Mouse (Mus musculus) hindbrain, postnatal 0 days (tissue): Measurements from ENCODE around the gene Arntl2. TPM values are rescaled to one million over a fixed set of nuclear protein-coding genes. Genes with fewer than 3 reads are reported as not detected.
A peak's percentile ranks its signal among the peaks of the same experiment; 100 is the strongest.
"Not testable (repeated sequence)": the region's sequence is repeated elsewhere in the genome, so short reads cannot be mapped to it uniquely, and the experiment has no call there.

Experiments
- ATAC-seq: fragments of 200-750 bp; cut with Nextera tagmentation; 2 replicates; pipeline ENCODE4 v1.8.0; 2017; ENCODE audit warnings: mild to moderate bottlenecking, moderate TSS enrichment, moderate library complexity
- DNase-seq: peaks from one replicate; pipeline ENCODE4 v3.0.0-alpha.2; 2015; ENCODE audit warnings: low spot score
- H3K27ac ChIP-seq: fragments of 300-500 bp; sonication (generic); 2 replicates; pipeline ENCODE4 v1.5.1; 2014; ENCODE audit warnings: mild to moderate bottlenecking
- H3K27me3 ChIP-seq: fragments of 300-500 bp; sonication (generic); 2 replicates; pipeline ENCODE4 v1.6.1; 2014; ENCODE audit warnings: low read length, mixed read lengths; ENCODE audit not compliant: insufficient read depth
- H3K36me3 ChIP-seq: fragments of 300-500 bp; sonication (generic); 2 replicates; pipeline ENCODE4 v1.6.1; 2014; ENCODE audit warnings: low read length, mixed read lengths; ENCODE audit not compliant: insufficient read depth
- H3K4me1 ChIP-seq: fragments of 300-500 bp; sonication (generic); 2 replicates; pipeline ENCODE4 v1.6.1; 2014; ENCODE audit warnings: antibody characterized with exemption, low read length, mixed read lengths; ENCODE audit not compliant: insufficient read depth
- H3K4me2 ChIP-seq: fragments of 300-500 bp; sonication (generic); 2 replicates; pipeline ENCODE4 v1.6.1; 2014; ENCODE audit warnings: low read depth, mild to moderate bottlenecking, low read length, moderate library complexity, mixed read lengths
- H3K4me3 ChIP-seq: fragments of 300-500 bp; sonication (generic); 2 replicates; pipeline ENCODE4 v1.5.1; 2014; ENCODE audit warnings: low read length
- H3K9ac ChIP-seq: fragments of 300-500 bp; sonication (generic); replicated peaks from 2 replicates; pipeline ENCODE4 v1.6.1; 2014; ENCODE audit warnings: mild to moderate bottlenecking, low read length, moderate library complexity, mixed read lengths
- H3K9me3 ChIP-seq: fragments of 300-500 bp; sonication (generic); 2 replicates; pipeline ENCODE4 v1.6.1; 2016; ENCODE audit warnings: low read length, mixed read lengths
- CTCF ChIP-seq: IDR thresholded peaks from 2 replicates; pipeline ENCODE4 v1.5.1; 2016; ENCODE audit warnings: antibody characterized with exemption, control low read depth, low read depth
- WGBS: fragments of 180-500 bp; shearing (Covaris S2); extraction: QIAGEN DNeasy Blood & Tissue Kit; methylation state at CpG from one replicate; pipeline ENCODE4 v1.1.7; 2014; 5-methylcytosine and 5-hydroxymethylcytosine counted together
- polyA plus RNA-seq: library from polyadenylated mRNA; unstranded; fragments of >200 nt; fragmentation: Nextera tagmentation; extraction: Ambion mirVana; gene quantifications from 2 replicates; pipeline ENCODE4 v1.2.1, GENCODE M21; 2015
- total RNA-seq: library from RNA; depleted of rRNA; stranded (reverse); fragments of >200 nt; gene quantifications from 2 replicates; pipeline ENCODE4 v1.2.3, GENCODE M21; 2014

Gene Arntl2
- total and polyA plus RNA-seq, 2 experiments from 2014 or later, result 3.9 to 4.1 TPM

GRCm38 (mm10) chr6:146855185-146855584, 59.3 kb downstream of the Arntl2 start:
- Histone ChIP-seq H3K27me3 (no peaks in the 10 kb centered on the region), H3K4me3 (no peak overlapping the region), H3K9ac (no peak overlapping the region), H3K4me2 (no peak overlapping the region), H3K36me3 (no peaks in the 10 kb centered on the region), H3K9me3 (no peaks in the 10 kb centered on the region), H3K27ac (no peak overlapping the region), H3K4me1 (no peaks in the 10 kb centered on the region)
- WGBS, result 92% methylated on average over 9 of the region's 9 CpGs
- ATAC-seq, result no peak
- no peak for TF ChIP-seq CTCF
- DNase-seq, result no peak

- Histone ChIP-seq H3K4me2 (no peak overlapping the region), H3K27ac (no peak overlapping the region), H3K4me3 (no peak overlapping the region), H3K36me3 (no peaks in the 10 kb centered on the region), H3K27me3 (no peaks in the 10 kb centered on the region), H3K9me3 (no peaks in the 10 kb centered on the region), H3K9ac (no peak overlapping the region), H3K4me1 (no peaks in the 10 kb centered on the region)
- 86% methylated on average over 2 of the region's 2 CpGs for WGBS
- DNase-seq (no peak), ATAC-seq (no peak)
- no peak for TF ChIP-seq CTCF
Measured at GRCm38 (mm10) chr6:146857386-146857785, 61.5 kb downstream of the Arntl2 start.

GRCm38 (mm10) chr6:146863154-146863553, 67.3 kb downstream of the Arntl2 start:
- Histone ChIP-seq H3K36me3 (no peaks in the 10 kb centered on the region), H3K4me2 (no peak overlapping the region), H3K9me3 (no peaks in the 10 kb centered on the region), H3K4me1 (no peaks in the 10 kb centered on the region), H3K9ac (no peak overlapping the region), H3K27me3 (no peaks in the 10 kb centered on the region), H3K27ac (no peak overlapping the region), H3K4me3 (no peak overlapping the region)
- 96% methylated on average over 2 of the region's 2 CpGs for WGBS
- no peak for DNase-seq
- ATAC-seq, result no peak
- no peak for TF ChIP-seq CTCF

- not testable (repeated sequence) for H3K4me2 ChIP-seq, H3K4me1 ChIP-seq, DNase-seq, H3K9ac ChIP-seq, H3K27me3 ChIP-seq, ATAC-seq, H3K27ac ChIP-seq, H3K9me3 ChIP-seq, H3K36me3 ChIP-seq, H3K4me3 ChIP-seq
- 95% methylated on average over 4 of the region's 5 CpGs for WGBS
Measured at GRCm38 (mm10) chr6:146864370-146864769, 68.5 kb downstream of the Arntl2 start.

GRCm38 (mm10) chr6:146865701-146866100, 69.8 kb downstream of the Arntl2 start:
- Histone ChIP-seq H3K27ac (no peak overlapping the region), H3K4me3 (no peak overlapping the region), H3K4me2 (no peak overlapping the region), H3K9ac (no peak overlapping the region), H3K9me3 (no peaks in the 10 kb centered on the region), H3K4me1 (no peaks in the 10 kb centered on the region), H3K27me3 (no peaks in the 10 kb centered on the region), H3K36me3 (no peaks in the 10 kb centered on the region)
- 0 out of 2 replicates have a peak, but pooled peaks have one; percentile 5 for TF ChIP-seq CTCF
- 82% methylated on average over 4 of the region's 4 CpGs for WGBS
- DNase-seq (no peak), ATAC-seq (no peak)

- H3K4me1 ChIP-seq, result no peaks in the 10 kb centered on the region
- DNase-seq, result no peak
- no peak overlapping the region for H3K9ac ChIP-seq
- H3K27ac ChIP-seq, result no peak overlapping the region
- H3K4me3 ChIP-seq, result no peak overlapping the region
- H3K27me3 ChIP-seq, result no peaks in the 10 kb centered on the region
- no peak for TF ChIP-seq CTCF
- no peaks in the 10 kb centered on the region for H3K36me3 ChIP-seq
- peaks cover 3% of the 10 kb centered on the region; the same call in 1 of the 2 replicates for H3K9me3 ChIP-seq
- WGBS, result 93% methylated on average over 4 of the region's 4 CpGs
- H3K4me2 ChIP-seq, result no peak overlapping the region
- ATAC-seq, result no peak
Measured at GRCm38 (mm10) chr6:146871975-146872374, 76.1 kb downstream of the Arntl2 start.

GRCm38 (mm10) chr6:146874415-146874814, 78.6 kb downstream of the Arntl2 start:
- Histone ChIP-seq H3K4me1 (no peaks in the 10 kb centered on the region), H3K9ac (no peak overlapping the region), H3K4me3 (no peak overlapping the region), H3K27ac (no peak overlapping the region), H3K36me3 (no peaks in the 10 kb centered on the region), H3K9me3 (peaks cover 3% of the 10 kb centered on the region; the same call in 1 of the 2 replicates), H3K27me3 (no peaks in the 10 kb centered on the region), H3K4me2 (no peak overlapping the region)
- no peak for DNase-seq
- no peak for ATAC-seq
- WGBS, result 83% methylated on average over 6 of the region's 6 CpGs
- TF ChIP-seq CTCF, result no peak
